Mouse (Mus musculus): ENCODE data around the gene Eln.

- TF ChIP-seq UBTF (IDR thresholded peaks at IDR 0.05; ENCODE audit: borderline replicate concordance, insufficient read depth, low read depth, low read length) (no peak), ZC3H11A (IDR thresholded peaks at IDR 0.05; ENCODE audit: low read depth, low read length) (no peak), TCF12 (IDR thresholded peaks at IDR 0.05; ENCODE audit: low read depth, low read length) (no peak), POLR2A (IDR thresholded peaks at IDR 0.05; ENCODE audit: control insufficient read depth in 1 of 2, insufficient read depth in 1 of 2, low read depth in 1 of 2, low read length in 2 of 2, poor library complexity in 1 of 2) (no peak), MYC (IDR thresholded peaks at IDR 0.05; ENCODE audit: low read depth, low read length) (no peak)
These were observed 14.4 kb upstream of the Eln start for GRCm38 (mm10) chr5:134761409-134762124.

All from MEL (cell line).